Mouse (Mus musculus): ENCODE data around the gene Glt28d2. TPM values are rescaled to one million over a fixed set of nuclear protein-coding genes. Genes with fewer than 3 reads are reported as not detected.
"Not testable (repeated sequence)": the region's sequence is repeated elsewhere in the genome, so short reads cannot be mapped to it uniquely, and the experiment has no call there.

Gene Glt28d2
- polyA plus RNA-seq (2016; fragmentation: Nextera tagmentation; extraction: Ambion mirVana), result 0.10 and 0.54 TPM in 2 replicates

DNA sequence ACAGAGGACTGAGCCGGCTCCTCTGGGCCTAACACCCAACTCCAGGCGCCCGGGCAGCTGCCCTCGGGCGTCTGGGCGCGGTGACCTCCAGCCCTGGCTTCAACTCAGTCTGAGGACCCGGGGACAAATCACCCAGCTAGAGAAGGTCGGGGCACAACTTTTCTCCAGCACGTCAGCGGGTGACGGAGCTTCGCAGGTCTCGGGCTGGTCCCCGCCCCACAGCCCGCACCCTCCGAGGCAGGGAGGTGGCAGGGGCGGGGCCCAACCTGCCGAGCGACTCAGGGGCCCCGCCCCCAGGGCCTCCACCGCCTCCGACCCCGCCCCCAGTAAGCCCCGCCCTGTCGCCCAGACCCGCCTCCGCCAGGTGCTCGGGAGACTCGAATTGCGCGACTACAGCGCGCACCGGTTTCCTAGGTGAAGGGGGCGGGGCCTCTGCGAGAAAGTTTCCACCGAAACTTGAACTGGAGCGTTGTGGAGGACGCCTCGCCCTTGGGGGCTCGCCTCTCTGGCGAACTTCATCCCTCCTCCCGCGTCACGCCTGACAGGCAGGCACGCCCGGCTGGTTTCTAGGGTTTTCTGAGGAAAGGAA, at the start of gene Glt28d2, which contains the start of gene Gm37240:
TSS of gene Glt28d2 (minus strand) at position 278 of the 589 bp plus-strand sequence.
TSS of gene Gm37240 (minus strand) at position 280 of the 589 bp plus-strand sequence.
- H3K27ac ChIP-seq, result no peak within 1 kb of the TSS
- ATAC-seq (ENCODE audit: low FRiP score, low read depth), result peak; percentile 83
- under 1% methylated on average over 48 of the region's 48 CpGs for WGBS

DNA sequence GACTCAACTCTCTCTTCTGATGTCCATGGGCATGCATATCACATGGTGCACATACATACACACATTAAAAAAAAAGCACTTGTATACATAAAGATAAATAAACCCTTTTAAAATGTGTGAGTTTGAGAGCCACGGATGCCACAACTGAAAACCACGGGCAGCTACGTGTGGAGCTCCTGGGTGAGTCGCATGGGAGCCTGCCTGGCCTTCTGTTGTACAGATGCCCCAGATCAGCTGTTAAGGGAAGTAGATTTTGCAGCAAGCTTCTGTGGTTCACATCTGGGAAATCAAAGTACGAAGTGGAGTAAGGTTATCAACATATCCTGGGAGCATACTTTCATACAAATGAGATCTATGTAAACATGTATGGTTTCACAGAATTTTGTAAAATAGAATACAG, 46.3 kb upstream of the Glt28d2 start:
- no peak overlapping the region for H3K27ac ChIP-seq
- no peaks in the 10 kb centered on the region for H3K4me1 ChIP-seq
- WGBS, result 93% methylated on average over 5 of the region's 5 CpGs
- no peaks in the 10 kb centered on the region for H3K36me3 ChIP-seq
- ATAC-seq (ENCODE audit: low FRiP score, low read depth), result no peak
- no peaks in the 10 kb centered on the region for H3K27me3 ChIP-seq (replicated peaks)
- no peak overlapping the region for H3K9ac ChIP-seq
- H3K4me2 ChIP-seq (replicated peaks), result no peak overlapping the region
- no peaks in the 10 kb centered on the region for H3K9me3 ChIP-seq
- H3K4me3 ChIP-seq, result no peak overlapping the region

More for the DNA sequence above, at the start of gene Glt28d2, which contains the start of gene Gm37240:
- Histone ChIP-seq H3K36me3 (no peaks in the 10 kb centered on the region), H3K9me3 (no peaks in the 10 kb centered on the region), H3K4me3 (peak within 1 kb of the TSS; percentile 50), H3K27me3 (replicated peaks) (peaks cover 24% of the 10 kb centered on the region), H3K9ac (0 out of 2 replicates have a peak within 1 kb of the TSS, but pooled peaks have one; percentile 33), H3K4me1 (peaks cover 11% of the 10 kb centered on the region), H3K4me2 (replicated peaks) (peak within 1 kb of the TSS; percentile 98)

DNA sequence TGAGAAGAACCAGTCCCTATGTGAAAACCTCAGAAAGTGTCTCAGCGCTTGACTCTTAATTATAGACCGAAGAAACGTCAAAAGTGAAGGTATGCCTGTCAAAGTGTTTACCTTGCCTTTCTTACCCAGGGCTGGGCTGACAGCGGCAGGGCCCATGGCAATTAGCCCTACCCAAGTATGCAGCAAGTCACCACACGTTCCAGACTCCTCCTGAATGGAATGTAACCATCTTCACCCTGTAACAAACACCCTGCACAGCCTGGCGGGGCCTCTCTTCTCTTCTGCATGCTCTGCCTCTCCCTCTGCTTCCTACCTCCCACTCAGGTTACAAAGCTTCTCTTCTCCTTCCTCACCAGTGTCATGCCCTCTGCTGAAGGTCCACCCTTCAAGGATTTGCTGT, 44.5 kb upstream of the Glt28d2 start:
- Histone ChIP-seq H3K4me1 (no peaks in the 10 kb centered on the region), H3K27ac (no peak overlapping the region), H3K36me3 (no peaks in the 10 kb centered on the region), H3K4me2 (replicated peaks) (no peak overlapping the region), H3K9ac (no peak overlapping the region), H3K9me3 (no peaks in the 10 kb centered on the region), H3K4me3 (no peak overlapping the region), H3K27me3 (replicated peaks) (no peaks in the 10 kb centered on the region)
- no peak for ATAC-seq (ENCODE audit: low FRiP score, low read depth)
- 90% methylated on average over 6 of the region's 6 CpGs for WGBS

DNA sequence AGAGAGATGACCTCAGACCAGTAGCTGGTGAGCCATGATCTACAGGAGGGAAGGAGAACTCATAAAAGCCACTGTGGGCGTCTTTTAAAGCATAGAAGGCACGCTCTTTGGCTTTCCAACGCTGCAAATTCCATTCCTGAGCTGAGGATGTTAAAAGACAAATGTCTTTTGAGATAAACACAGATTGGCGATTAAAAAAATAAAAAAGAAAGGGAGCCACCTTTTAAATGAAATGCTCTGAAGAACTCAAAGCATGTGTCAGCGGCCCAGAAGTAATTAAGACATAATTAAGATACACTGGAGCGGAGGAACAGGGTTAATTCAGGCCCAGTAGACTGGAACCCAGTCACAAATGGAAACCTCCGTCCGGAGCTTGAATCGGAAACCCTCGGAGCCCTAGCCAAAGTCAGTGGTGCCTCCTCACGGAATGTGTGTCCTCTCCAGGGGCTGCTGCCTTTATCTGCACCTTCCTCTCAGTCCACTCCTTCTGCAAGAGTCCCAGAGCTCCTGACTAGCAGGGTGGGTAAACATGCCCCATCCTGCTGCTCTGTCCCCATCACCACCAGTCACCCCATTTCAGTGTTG, 43.4 kb upstream of the Glt28d2 start:
- Histone ChIP-seq H3K9ac (no peak overlapping the region), H3K9me3 (no peaks in the 10 kb centered on the region), H3K4me2 (replicated peaks) (no peak overlapping the region), H3K27me3 (replicated peaks) (no peaks in the 10 kb centered on the region), H3K4me3 (no peak overlapping the region), H3K4me1 (no peaks in the 10 kb centered on the region), H3K36me3 (no peaks in the 10 kb centered on the region), H3K27ac (no peak overlapping the region)
- WGBS, result 63% methylated on average over 11 of the region's 11 CpGs
- no peak for ATAC-seq (ENCODE audit: low FRiP score, low read depth)

DNA sequence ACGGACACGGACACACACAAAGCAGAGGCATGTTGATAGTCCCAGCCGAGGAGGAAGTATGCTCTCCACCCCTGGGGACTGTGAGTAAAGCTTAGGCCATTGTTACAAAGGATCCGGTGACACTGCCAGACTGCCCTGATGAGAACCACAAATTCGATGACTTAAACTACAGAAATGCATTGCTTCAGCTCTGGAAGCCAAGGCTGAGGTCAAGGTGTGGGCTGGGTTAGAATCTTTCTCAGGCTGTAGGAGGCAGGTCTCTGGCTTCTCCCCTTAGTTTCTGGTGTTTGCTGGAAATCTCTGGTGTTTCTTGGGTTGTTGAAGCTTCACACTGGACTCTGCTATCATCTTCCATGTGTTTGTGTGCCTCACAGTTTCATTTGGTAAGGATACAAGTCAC, 42.4 kb upstream of the Glt28d2 start:
- H3K4me1 ChIP-seq, result no peaks in the 10 kb centered on the region
- no peaks in the 10 kb centered on the region for H3K36me3 ChIP-seq
- 87% methylated on average over 5 of the region's 5 CpGs for WGBS
- no peak for ATAC-seq (ENCODE audit: low FRiP score, low read depth)
- H3K27ac ChIP-seq, result no peak overlapping the region
- H3K4me3 ChIP-seq, result no peak overlapping the region
- H3K27me3 ChIP-seq (replicated peaks), result no peaks in the 10 kb centered on the region
- no peak overlapping the region for H3K9ac ChIP-seq
- H3K9me3 ChIP-seq, result no peaks in the 10 kb centered on the region
- H3K4me2 ChIP-seq (replicated peaks), result no peak overlapping the region

DNA sequence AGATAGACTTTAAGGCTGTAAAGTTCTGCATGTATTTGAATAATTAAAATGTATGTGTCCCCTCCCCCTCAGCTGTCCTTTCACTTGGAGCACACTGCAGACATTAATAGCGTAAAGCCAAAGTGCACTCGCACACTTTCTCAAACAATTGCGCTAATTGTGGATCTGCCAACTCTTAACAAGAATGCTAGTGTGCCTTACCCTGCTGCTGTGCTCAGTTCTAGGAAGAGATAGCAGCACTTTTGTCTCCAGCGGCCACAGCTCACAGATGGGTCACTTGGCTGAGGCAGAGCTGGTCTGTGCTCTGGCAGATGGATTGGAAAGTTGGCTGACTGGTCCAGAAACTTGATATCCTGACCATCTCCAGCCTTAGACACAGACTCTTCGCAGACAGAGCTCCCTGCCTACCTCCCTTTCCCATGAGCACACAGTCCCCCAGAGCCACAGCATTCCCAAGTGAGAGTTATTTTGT, 40.9 kb upstream of the Glt28d2 start:
- WGBS, result 76% methylated on average over 5 of the region's 5 CpGs
- H3K9me3 ChIP-seq, result no peaks in the 10 kb centered on the region
- H3K9ac ChIP-seq, result no peak overlapping the region
- no peak overlapping the region for H3K4me3 ChIP-seq
- no peak overlapping the region for H3K4me2 ChIP-seq (replicated peaks)
- H3K36me3 ChIP-seq, result no peaks in the 10 kb centered on the region
- no peaks in the 10 kb centered on the region for H3K27me3 ChIP-seq (replicated peaks)
- H3K27ac ChIP-seq, result no peak overlapping the region
- ATAC-seq (ENCODE audit: low FRiP score, low read depth), result no peak
- H3K4me1 ChIP-seq, result no peaks in the 10 kb centered on the region

DNA sequence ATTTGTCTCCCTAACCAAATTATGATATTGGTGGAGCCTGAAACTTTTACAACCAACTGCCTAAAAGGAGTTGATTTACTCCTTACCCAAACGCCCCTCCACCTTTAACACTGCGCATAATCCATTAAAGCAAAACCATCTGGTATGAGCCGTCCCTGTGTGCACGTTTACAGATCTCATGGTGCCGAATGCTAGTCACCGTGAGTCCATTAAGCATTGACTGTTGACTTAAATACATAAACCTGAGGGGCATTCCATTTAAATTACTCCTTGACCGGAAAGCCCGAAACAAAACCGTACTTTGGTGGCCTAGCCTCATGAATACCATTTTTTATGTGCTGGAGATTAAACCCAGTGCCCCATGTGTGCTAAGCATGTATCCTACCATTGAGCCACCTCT, 40.0 kb upstream of the Glt28d2 start:
- H3K27ac ChIP-seq, result no peak overlapping the region
- no peak overlapping the region for H3K4me3 ChIP-seq
- 75% methylated on average over 9 of the region's 9 CpGs for WGBS
- no peak for ATAC-seq (ENCODE audit: low FRiP score, low read depth)
- H3K9me3 ChIP-seq, result no peaks in the 10 kb centered on the region
- no peak overlapping the region for H3K4me2 ChIP-seq (replicated peaks)
- no peaks in the 10 kb centered on the region for H3K27me3 ChIP-seq (replicated peaks)
- H3K9ac ChIP-seq, result no peak overlapping the region
- no peaks in the 10 kb centered on the region for H3K4me1 ChIP-seq
- H3K36me3 ChIP-seq, result no peaks in the 10 kb centered on the region

DNA sequence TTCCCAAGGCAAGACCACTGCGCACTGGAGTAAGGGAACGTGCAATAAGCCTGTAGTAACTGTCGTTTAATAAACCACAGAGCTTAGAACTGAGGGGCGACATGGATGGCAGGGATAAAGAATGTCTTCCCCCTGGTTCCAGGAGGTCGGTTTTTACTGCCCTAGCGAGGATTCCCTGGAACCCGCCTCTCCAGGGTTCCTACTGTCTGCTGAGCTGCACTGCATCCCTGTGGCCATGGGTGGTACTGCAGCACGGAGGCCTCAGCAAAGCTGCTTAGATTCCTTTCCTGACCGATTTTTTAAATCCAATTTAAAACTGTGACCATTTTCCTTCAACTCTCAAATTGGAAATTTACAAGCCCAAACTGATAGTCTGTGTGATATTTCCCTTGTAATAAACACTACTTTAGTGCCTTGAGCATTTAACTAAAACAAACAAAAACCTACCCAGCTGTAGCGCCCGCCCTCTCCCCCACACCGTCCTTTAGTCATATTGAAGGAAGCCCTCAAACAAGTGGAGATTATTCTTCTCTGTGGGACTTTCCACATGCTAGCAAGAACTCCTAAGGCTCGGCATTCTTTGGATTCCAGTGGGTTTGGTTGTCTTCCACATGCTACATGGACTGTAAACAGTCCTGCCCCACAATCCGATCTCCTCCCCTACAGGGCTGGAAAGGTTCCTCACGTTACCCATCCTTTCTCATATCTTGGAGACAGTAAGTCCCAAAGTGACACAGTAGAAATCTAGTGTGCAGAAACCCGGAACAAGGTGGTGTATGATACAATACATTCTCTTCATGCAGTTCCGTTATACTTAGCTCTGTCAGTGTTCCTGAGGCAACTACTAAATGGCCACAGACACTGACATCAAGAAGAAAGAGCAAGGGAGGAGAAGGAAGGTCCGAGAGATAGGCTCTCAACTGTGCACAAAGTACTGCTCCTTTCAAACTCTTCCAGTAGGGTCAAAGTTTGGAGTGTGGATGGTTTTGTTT, 36.9 kb upstream of the Glt28d2 start:
- no peaks in the 10 kb centered on the region for H3K9me3 ChIP-seq
- no peak overlapping the region for H3K9ac ChIP-seq
- no peak overlapping the region for H3K4me3 ChIP-seq
- H3K4me2 ChIP-seq (replicated peaks), result peak overlapping the region; percentile 34; the same call in 1 of the 2 replicates
- no peaks in the 10 kb centered on the region for H3K4me1 ChIP-seq
- 46% methylated on average over 18 of the region's 18 CpGs for WGBS
- H3K27ac ChIP-seq, result no peak overlapping the region
- peak; percentile 66 for ATAC-seq (ENCODE audit: low FRiP score, low read depth)
- no peaks in the 10 kb centered on the region for H3K36me3 ChIP-seq
- no peaks in the 10 kb centered on the region for H3K27me3 ChIP-seq (replicated peaks)

DNA sequence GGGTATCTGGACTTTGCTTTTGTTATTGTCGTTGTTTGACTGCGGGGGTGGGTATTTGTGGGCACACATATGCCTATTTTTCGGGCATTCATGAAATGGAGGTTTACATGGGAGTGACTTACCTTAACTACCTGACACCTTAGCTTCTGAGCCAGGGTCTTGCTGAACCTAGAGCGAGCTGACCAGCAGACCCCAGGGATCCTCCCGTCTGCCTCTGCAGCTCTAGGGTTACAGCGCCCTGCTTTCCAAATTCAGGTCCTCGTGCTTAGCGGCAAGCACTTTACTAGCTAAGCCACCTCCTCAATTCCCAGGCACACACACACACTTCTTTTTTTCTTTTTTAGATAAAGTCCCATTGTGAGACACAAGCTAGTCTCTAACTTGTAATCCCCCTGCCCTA, 36.0 kb upstream of the Glt28d2 start:
- H3K9me3 ChIP-seq, result no peaks in the 10 kb centered on the region
- no peak overlapping the region for H3K9ac ChIP-seq
- WGBS, result 83% methylated on average over 8 of the region's 8 CpGs
- H3K4me2 ChIP-seq (replicated peaks), result no peak overlapping the region
- no peaks in the 10 kb centered on the region for H3K36me3 ChIP-seq
- H3K4me1 ChIP-seq, result no peaks in the 10 kb centered on the region
- no peak overlapping the region for H3K4me3 ChIP-seq
- no peak for ATAC-seq (ENCODE audit: low FRiP score, low read depth)
- H3K27me3 ChIP-seq (replicated peaks), result no peaks in the 10 kb centered on the region
- no peak overlapping the region for H3K27ac ChIP-seq

DNA sequence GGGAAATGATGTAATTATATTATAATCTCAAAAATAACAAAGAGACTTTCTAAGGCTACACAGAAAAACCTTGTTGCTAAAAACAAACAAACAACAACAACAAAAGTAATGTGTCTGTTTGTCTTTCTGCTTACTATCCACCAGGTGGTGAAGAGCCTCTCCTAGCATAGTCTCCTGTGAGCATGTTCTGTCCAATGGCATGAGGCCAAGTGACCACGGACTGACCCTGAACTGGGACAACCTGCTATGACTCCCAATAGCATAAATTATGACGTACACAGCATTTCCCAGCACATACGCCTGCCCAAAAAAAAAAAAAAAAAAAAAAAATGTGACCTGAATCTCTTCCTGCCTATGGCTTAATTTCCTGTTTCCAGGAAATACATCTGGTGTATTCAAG, 35.0 kb upstream of the Glt28d2 start:
- Histone ChIP-seq H3K27me3 (replicated peaks) (no peaks in the 10 kb centered on the region), H3K9me3 (no peaks in the 10 kb centered on the region), H3K36me3 (no peaks in the 10 kb centered on the region), H3K4me2 (replicated peaks) (no peak overlapping the region), H3K4me3 (no peak overlapping the region), H3K9ac (no peak overlapping the region), H3K4me1 (no peaks in the 10 kb centered on the region), H3K27ac (no peak overlapping the region)
- ATAC-seq (ENCODE audit: low FRiP score, low read depth), result no peak
- 66% methylated on average over 3 of the region's 3 CpGs for WGBS

DNA sequence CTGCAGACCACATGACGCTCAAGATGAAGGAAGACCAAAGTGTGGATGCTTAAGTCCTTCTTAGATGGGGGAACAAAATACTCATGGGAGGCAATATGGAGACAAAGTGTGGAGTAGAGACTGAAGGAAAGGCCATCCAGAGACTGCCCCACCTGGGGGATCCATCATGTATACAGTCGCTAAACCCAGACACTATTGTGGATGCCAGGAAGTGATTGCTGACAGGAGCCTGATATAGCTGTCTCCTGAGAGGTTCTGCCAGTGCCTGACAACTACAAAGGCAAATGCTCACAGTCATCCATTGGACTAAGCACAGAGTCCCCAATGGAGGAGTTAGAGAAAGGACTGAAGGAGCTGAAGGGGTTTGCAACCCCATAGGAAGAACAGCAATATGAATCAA, 33.4 kb upstream of the Glt28d2 start:
- not testable (repeated sequence) for H3K4me2 ChIP-seq (replicated peaks); ATAC-seq (ENCODE audit: low FRiP score, low read depth); H3K36me3 ChIP-seq; H3K4me3 ChIP-seq; H3K9ac ChIP-seq; H3K27me3 ChIP-seq (replicated peaks); H3K27ac ChIP-seq; H3K4me1 ChIP-seq; H3K9me3 ChIP-seq
- 88% methylated on average over 2 of the region's 2 CpGs for WGBS

DNA sequence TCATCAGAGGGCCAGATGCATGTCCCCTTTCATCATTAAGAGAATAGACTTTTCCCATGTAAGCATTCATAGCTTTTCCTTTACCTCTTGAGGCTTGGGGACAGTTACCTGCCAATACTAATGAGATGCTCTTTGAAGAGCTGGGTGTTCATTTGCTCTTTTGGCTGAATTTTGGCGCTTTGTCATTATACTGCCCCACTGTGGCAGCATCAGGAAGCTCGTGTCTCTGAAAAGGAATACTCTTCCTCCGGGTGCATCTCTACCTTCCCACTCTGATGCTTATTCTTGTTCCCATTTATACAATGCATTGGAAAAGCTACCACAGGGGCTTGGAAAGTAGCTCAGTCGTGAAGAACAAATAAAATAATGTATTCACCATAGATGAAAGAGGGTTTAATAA, 30.3 kb upstream of the Glt28d2 start:
- WGBS, result 12% methylated on average over 4 of the region's 4 CpGs
- no peak overlapping the region for H3K4me3 ChIP-seq
- ATAC-seq (ENCODE audit: low FRiP score, low read depth), result no peak

More for the DNA sequence above, 30.3 kb upstream of the Glt28d2 start:
- Histone ChIP-seq H3K4me2 (replicated peaks) (no peak overlapping the region), H3K9ac (no peak overlapping the region), H3K36me3 (no peaks in the 10 kb centered on the region), H3K9me3 (no peaks in the 10 kb centered on the region), H3K27me3 (replicated peaks) (no peaks in the 10 kb centered on the region), H3K27ac (no peak overlapping the region), H3K4me1 (no peaks in the 10 kb centered on the region)
